Mouse (Mus musculus) heart, adult 2 months (tissue): ENCODE results near the gene Uba3.

Experiments used
- CTCF ChIP-seq: fragments of 200-600 bp; IDR thresholded peaks from 2 replicates; pipeline ENCODE4 v1.8.1; 2022; ENCODE audit warnings: antibody characterized with exemption, mild to moderate bottlenecking, moderate library complexity
- EP300 ChIP-seq: fragments of 200-500 bp; IDR thresholded peaks from 2 replicates; pipeline ENCODE4 v1.6.1; 2011; ENCODE audit warnings: low read depth, low read length, control low read depth; ENCODE audit not compliant: insufficient read depth
- POLR2A ChIP-seq: fragments of 200-500 bp; IDR thresholded peaks from 2 replicates; pipeline ENCODE4 v1.6.1; 2011; ENCODE audit warnings: mild to moderate bottlenecking, low read depth, low read length, control low read depth; ENCODE audit not compliant: insufficient read depth

DNA sequence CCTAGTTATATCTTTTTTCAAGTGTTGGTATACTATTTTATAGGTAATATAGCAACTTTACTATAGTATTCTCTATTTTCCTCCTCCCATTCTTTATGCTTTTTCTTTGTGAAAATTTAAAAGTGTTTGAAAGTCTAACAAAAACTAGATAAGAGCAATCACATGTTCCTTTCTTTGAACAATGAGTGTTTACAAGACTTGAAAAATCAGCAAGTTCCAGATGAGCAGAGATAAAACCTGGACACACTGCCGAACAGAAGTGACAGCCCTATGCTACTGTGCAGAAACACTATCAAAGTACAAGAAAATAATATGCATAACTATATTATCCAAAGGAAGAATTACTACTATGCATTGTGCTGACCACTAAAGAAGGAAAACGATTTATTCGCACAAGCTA is 3.0 kb downstream of the Uba3 start:
- no peak for TF ChIP-seq CTCF
- no peak for TF ChIP-seq POLR2A
- no peak for TF ChIP-seq EP300
